Mouse (Mus musculus): ENCODE data around the gene Plxnd1.

Plxnd1 gene

DNA sequence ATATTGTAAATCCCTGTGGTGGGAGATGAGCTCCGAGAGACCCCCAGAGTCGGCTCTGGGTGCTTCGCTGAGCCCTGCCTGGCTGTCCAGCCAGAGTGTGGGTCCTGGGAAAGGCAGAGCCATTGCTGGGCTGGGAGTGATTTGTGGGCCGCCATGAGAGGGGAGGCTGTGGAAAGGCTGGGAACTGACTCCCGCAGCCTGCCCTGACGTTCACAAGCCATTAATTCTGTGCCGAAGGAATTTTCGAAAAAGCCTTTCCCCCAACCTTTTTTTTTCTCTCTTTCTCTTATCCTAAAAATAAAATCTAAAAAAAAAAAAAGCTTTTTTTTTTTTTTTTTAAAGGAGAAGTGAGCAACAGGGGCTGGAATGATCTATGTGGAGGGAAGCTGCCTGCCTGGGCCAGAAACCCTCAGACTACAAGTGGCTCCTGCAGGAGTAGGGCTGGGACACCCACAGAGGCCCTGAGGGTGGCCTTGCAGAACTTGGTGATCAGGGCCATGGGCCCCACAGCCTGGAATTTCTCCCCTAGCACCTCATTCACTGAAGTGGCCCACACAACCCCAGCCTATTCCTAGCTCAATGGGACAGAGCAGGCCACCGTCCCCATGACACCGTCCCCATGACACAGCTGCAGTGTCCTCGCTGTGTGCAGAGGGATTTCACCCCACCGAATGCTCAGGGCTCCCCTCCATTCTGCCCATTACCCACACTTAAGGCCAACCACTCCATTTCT is 11.3 kb downstream of the Plxnd1 start:
- in situ Hi-C loops (cut with MboI, MseI) = no loop called here

DNA sequence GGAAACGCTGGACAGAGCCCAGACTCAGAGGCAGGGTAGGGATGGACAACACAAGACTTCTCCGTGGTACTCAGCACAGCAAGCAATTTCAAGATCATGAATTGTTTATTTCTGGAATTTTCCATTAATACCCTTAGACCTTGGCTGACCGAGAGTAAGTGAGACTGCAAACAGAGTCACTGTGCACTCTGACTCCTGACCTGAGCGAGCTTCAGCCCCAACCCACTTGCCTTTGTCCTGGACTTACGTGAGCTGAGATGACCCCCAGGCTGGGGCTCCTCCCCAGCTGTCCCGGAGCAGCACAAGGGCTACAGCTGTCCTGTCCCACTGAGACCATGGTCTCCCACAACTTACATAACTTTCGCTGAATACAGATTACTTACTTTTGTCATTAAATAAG is 11.9 kb downstream of the Plxnd1 start:
- in situ Hi-C loops (cut with MboI, MseI) = no loop called here

DNA sequence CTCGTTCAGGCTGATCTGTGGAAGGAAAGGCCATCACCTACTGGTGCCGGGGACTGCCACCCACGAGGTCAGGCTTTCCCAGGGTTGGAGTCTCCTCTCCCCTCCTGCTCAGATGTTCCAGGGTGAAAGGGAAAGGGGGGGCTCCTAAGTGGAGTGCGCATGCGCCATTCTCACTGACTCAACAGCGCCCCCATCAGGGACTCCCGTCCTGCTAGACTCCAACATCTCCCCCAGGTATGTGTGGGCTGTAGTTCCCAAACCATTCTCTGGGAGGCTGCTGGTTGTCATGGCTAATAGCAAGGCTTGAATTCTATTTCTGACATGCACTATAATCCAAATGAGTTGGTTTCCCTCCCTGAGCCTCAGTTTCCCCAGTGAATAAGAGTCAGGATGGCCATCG is 16.2 kb downstream of the Plxnd1 start:
- in situ Hi-C loops (cut with MboI, MseI) = loop anchor here (5.0 kb wide), 1 partner anchor 71 kb away; no protein-coding TSS in a partner anchor

DNA sequence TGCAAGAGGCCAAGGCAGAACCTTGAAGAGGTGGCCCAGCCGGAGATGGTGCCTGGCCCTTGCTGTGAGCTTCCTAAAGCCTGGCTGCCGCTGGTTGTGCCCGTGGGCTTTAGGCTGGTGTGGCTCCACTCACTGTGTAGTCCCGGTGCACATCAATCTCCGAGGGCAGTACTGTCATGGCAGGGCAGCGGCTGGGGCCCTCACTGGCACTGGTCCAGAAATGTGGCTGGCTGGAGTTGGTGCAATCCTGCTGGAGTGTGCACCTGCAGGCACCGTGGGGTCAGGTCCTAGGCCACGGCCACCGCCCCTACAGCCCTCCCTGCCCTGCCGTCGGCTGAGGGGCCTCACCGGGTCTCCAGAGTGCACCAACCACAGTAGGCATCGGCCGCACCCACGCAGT is 17.0 kb downstream of the Plxnd1 start:
- in situ Hi-C loops (cut with MboI, MseI) = loop anchor here (5.0 kb wide), 1 partner anchor 71 kb away; no protein-coding TSS in a partner anchor

DNA sequence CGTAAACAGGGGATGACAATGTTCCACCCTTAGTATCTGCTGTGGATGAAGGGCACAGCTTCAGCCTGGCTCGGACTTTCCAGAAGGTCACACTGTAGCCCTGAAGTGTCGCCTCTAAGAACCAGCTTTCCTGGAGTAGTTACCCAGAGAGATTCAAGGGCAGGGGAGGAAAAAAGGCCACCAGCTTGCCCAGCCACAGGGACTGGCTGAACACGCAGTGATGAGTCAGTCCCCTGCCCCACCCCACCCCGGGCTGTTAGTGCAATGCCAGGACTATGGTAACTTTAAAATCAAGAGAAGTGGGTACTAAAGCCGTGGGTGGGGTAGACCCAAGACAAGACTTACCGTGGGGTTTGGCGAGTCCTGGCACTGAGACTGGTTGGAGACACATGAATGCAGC is 19.2 kb downstream of the Plxnd1 start:
- in situ Hi-C loops (cut with MboI, MseI) = loop anchor here (5.0 kb wide), 1 partner anchor 68 kb away; no protein-coding TSS in a partner anchor

DNA sequence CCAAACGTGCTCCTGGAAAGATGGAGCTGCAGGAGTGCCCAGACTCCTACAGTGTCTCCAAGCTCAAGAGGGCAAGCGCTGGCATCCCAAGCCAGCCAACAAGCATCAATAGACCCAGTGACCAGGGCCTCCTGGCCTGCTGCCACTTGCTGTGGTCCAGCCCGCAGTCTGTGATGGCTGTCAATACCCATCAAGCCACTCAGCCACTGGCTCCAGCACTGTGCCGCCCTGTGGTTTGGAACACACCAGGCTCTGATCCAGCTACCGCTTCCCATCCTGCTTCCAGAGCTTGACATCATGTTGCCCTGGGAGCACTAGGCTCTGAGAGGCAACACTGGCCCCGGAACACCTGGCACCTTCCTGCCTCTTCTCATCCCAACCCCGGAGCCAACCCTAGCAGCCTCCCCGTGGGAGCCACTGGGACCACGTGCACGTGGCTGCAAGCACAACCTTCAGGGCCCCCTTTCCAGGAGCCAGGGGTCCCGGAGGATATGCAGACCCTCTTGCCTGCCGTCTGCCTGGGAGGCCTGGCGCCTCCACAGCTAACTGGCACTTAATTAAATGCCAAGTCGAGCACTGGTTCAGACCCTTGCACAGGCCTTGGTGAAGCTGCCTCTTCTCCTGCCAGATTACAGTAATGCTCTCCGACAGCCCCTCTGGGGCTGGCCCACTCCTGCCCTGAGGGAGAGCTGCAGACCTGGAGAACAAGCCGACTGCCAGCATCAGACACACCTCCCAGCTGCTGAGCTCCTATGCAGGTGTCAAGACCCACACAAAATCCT is 20.7 kb downstream of the Plxnd1 start:
- in situ Hi-C loops (cut with MboI, MseI) = no loop called here

DNA sequence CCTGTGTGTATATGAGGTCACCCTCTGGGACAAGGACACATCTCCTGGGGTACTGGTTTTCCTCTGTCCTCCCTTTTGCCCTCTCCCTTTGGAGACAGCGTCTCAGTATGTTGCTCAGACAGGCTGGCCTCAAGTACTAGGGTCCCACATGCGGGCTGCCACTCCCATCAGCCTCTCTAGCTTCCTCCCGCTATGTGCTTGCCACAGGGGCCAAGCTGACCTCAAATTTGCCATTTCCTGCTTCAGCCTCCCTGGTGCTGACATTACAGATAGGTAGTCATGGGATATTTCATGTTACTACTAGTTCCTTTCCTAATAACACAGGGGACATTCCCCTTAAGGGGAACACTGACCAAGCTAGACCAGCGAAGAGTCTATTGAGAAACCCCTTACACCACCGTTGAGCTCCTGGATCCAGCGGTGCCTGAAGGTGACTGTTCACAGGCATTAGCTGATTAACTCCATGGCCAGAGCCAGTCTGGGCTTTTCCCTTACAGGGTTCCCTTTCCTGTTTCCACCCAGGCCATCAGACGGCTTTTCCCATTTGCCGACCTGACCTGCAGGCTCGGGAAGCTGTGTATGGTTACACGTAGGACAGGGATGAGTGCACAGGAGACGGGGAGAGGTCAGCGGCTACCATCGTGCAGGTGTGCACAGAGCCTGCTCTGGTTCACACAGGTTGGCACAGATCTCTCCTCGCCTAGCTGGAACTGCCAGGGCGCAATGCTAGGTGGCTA is 21.5 kb downstream of the Plxnd1 start:
- in situ Hi-C loops (cut with MboI, MseI) = no loop called here

DNA sequence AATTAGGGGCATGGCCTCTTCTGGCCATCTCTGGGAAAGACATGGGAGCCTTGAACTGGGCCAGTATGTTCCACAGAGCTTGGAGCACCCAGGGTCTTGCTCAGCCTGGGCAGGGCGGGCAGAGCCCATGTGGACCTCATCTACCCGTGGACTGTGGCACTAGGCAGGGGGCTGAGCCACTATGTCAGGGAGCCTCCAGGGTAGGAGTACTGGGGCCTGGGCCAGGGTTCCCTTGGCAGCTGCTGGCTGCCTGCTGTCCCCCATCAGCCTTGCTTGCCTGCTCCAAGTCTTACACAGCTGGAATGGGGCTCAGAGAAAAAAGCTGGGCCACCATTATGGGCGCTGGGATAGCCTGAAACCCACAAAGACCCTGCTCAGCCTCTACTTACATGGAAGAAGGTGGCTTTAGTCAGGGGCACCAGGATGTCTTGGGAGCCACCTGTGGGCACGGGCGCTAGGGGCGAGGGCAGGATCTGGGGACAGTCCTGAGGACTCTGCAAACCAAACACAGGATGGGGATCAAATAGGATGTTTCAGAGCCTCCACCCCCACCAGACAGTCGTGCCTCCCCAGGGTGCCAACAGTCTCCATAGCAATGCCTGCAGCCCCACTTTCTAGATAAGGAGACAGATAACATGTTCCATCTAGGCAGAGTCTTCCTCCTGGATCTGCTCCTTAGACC is 22.6 kb downstream of the Plxnd1 start:
- in situ Hi-C loops (cut with MboI, MseI) = no loop called here

DNA sequence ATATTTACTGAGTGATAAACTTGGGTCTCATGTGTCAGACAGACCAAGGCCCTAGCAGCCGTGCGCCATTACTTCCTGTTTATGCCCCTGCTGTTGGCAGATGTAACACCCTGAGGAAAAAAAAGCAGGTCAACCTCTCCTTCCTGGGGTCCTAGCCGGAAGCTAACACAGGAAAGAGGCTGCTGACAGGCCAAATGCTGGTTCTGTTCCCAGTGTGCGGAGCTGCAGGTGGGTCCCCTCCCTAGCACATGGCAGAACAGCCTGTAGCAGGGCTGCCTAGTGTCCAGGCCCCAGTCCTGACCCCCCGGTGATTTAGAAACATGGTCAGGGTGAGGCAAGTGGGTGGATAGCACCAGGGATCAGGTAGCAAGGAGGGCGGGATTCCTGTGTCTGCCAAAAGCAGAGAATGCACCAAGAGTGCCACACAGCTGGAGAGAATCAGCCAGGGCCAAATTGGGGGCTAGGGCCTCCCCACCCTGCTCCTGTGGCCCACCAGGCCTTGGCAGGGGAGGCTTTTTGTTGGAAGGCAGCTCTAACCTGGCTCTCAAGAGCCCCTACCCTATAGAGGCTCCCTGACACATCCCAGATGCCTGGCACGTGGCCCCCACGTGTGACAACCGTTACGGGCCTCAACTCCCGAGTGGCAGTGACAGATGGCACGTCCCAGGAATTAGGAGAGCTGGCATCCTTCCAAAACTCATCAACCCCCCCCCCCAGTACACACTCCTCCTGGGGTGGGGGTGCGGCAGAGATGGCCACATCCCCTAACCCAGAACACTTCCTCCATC is 23.3 kb downstream of the Plxnd1 start:
- in situ Hi-C loops (cut with MboI, MseI) = no loop called here

DNA sequence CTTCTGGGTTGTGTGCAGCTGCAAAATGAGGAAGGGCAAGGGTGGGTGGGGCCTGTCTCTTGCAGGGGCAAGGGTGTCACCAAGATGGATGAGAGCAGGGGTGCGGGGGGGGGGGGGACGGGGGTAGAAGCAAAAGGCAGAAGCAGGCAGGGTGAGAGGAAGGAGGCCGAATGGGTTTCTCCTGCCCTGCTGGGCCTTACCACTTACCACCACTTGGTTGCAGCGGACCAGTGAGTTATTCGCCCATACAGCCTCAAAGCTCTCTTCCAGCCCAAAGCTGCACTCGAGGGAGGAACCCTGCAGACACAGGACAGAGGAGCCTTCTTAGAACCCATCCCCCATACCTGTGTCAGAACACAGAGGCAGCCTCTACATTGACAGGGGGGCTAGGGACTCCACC is 24.9 kb downstream of the Plxnd1 start:
- in situ Hi-C loops (cut with MboI, MseI) = no loop called here

DNA sequence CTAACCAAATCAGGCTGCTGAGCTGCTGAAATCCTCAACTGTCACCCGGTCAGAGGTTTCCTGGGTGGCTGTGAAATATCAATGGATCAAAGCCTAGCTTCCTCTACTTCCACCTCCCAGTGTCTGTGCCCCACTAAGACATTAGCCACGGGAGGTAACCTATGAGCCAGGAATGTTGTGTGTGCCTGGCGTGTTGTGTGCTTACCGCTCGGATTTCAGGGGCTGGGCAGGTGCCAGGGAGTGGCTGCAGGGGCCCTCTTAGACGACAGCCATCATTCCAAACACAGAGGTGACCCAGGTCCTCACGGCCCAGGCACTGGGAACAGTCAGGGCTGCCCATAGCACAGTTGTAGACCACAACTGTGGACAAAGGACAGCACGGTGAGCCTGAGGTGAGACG is 25.7 kb downstream of the Plxnd1 start:
- in situ Hi-C loops (cut with MboI, MseI) = no loop called here

DNA sequence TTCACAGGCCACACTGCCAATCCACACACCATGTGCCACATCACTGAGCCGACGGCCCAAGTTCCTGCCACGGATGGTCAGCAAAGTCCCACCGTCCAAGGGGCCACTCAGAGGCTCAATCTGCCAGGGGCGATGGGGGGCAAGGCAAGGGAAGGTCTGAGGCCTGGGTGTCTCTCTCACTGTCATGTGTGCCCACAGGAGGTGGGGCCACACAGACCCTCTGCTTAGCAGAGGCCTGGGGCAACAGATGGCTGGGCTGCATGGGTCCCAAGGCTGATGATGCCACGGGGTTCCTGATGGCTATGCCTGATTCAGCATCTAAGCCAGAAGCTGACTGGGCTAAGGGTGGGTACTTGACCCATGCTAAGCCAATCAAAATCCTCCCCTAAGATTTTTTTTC is 26.1 kb downstream of the Plxnd1 start:
- in situ Hi-C loops (cut with MboI, MseI) = no loop called here

DNA sequence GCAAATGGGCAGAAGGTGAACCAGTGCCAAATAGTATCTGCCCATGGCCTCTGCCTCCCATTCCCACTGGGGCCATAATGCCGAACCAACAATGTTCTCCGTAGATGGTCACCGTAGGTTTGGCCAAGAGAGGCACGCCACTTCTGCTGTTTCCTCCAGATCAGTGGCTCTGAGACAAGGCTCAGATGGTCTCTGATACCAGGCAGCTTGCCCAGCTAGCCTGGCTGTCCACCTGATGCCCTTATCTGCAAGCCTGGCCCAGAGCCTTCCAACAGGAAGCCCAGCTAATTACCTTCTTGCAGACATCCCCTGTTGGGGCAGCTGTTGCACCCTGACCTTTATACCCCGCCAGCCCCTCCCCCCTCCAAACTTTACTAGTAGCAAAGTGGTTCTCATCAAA is 26.7 kb downstream of the Plxnd1 start:
- in situ Hi-C loops (cut with MboI, MseI) = no loop called here

DNA sequence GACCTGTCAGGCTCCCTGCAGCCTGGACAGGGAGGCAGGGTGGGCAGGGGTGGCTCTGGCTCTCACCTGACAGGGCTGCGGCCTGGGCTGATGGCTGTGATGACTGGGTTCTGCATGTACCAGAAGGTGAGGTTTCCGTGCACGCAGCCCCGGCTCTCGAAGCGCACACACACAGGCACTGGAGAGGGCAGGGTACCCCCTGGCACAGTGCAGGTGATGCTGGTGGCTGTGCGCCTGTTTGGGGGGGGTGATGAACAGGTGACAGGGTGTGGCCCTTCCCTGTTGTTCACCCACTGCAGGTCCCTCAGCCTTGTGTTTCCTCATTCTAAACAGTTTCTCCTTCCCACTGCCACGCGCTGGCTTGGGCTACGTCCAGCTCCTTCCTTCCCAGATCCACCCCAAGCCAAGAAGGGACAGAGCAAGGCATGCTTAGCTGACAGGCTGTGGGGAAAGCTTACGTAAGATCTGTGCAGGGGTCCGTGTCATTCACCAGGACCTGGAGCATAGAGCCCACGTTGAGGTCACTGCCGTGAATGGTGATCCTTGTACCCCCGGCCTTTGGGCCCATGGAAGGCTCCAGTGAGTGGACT is 27.4 kb downstream of the Plxnd1 start:
- in situ Hi-C loops (cut with MboI, MseI) = no loop called here

DNA sequence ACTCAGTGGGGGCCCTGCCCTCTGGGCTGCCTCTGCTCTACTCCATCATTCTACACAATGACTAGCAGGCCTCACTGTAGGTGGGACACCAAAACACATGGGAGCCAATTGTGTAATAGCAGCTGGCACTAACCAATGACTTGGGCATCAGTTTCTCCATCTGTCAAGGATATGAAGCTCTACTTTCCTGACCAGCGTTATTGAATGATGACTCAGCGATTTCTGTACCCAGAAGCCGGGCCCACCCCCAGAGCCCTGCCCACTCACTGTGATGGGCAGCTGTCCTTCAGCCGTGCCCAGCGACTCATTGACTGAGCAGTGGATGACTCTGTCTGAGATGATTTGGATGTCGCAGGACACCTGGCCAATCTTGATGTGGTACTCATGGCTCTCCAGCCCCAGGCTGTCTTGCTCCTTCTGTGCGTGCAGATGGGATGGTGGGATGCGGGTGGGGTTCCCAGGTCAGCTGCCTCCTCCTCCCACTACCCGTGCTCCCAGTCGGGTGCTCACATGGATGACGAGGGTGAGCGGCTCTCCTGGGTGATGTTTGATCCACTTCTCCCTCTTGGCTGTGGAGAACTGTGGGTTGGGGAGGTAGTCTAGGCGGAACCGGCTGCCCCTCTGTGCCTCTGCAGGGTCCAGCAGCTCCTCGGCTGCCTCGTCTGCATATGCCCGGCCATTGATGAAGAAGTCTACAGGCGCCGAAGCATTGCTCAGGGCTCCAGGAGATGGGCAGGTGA is 28.4 kb downstream of the Plxnd1 start:
- in situ Hi-C loops (cut with MboI, MseI) = no loop called here

DNA sequence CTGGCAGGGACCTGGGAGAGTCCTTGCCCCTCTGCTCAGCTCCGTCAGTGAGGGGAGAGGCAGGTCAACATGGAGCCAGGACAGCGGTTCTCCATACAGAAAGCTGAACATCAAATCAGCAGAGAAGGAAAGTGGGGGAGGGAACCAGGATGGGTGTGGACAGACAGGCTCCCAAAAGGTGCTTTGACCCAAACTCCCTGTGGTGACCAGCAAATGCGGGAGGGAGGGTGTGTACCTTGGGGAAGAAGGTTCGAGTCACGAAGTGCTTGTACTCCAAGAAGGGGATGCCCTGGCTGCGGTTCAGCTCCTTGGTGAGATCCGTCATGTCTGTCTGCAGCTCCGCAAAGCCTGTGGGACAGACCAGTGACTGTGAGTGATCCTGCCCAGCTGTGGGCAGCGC is 31.1 kb downstream of the Plxnd1 start:
- in situ Hi-C loops (cut with MboI, MseI) = no loop called here

DNA sequence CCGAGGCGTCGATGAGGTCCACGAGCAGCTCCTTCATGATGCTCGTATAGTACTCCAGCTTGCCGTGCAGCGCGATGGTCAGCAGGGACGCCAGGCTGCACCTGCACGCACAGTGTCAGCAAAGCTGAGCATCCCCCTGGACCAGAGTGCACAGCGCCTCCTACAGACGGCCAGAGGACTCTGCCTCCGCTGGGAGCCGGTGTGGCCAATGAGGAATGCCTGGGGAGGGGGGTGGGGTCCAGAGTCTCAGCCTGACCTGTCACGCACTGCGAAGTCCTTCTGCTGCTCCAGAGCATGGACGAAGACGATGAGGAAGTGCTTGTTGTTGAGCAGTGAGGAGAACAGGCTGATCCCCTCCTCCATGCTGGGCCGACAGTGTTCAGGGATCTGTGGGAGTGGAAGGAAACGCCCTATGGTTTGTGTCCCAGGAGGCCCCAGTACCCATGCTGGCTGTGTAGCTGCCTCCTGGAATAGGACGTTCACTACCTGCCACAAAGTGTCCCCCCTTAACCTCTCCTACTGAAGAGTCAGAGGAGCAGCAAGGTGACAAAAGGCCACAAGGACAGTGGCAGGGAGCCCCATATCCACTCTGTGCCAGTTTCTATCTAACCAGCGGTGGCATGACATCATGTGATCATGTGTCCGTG is 32.2 kb downstream of the Plxnd1 start:
- in situ Hi-C loops (cut with MboI, MseI) = no loop called here

DNA sequence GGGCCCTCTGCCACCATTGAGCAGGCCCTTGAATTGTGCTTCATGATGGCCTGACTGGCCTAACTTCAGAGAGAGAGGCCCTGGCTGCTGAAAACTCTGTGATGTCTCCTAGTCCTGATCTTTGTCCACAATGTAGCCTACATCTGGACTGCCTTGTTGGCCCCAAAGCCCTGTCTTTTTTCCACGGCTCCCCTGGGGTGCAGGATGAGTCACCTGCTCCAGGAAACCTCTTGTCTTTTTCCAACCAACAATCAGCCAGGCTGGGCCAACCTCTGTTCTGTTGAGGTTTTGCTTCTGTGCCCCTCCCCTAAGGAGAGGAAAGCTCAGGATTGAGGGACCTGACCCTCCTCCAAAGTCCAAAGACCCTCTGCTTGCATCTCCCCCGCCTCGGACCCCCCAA is 33.1 kb downstream of the Plxnd1 start:
- in situ Hi-C loops (cut with MboI, MseI) = no loop called here

DNA sequence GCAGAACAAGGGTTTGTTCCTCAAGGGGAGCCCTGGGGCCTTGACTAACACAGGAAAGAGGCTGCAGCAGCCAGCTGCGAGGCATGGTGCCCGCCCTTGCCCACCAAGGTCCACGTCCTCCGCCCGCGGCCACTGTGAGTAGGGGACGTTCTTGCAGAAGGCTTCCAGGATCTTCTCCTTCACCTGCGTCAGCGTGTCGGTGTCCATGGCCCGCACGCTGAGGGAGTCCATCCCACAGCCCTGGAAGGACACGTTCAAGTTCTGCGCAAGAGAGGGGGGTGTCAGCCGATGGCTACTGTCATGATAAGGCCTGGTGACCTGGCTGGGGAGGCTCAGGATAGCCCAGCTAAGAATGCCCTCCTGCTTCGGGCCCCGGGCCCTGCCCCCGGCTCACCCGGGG is 34.5 kb downstream of the Plxnd1 start:
- in situ Hi-C loops (cut with MboI, MseI) = no loop called here
